Mouse (Mus musculus) C2C12 (cell line): ENCODE results near the gene Gm20716. TPM values are rescaled to one million over a fixed set of nuclear protein-coding genes. Genes with fewer than 3 reads are reported as not detected.
"Not testable (repeated sequence)": the region's sequence is repeated elsewhere in the genome, so short reads cannot be mapped to it uniquely, and the experiment has no call there.

ENCODE experiments used
- H3K27me3 ChIP-seq: one replicate; pipeline ENCODE4 v1.6.1; 2011; ENCODE audit not compliant: control insufficient read depth, insufficient read depth, insufficient read length
- H3K36me3 ChIP-seq: one replicate; pipeline ENCODE4 v1.6.1; 2011; ENCODE audit not compliant: control insufficient read depth, insufficient read depth
- H3K4me3 ChIP-seq: one replicate; pipeline ENCODE4 v1.5.1; 2011; ENCODE audit warnings: mild to moderate bottlenecking, control low read depth; ENCODE audit not compliant: poor library complexity, insufficient read depth, severe bottlenecking
- H3K79me2 ChIP-seq: one replicate; pipeline ENCODE4 v1.6.1; 2011; ENCODE audit not compliant: control insufficient read depth, insufficient read depth
- H3K79me3 ChIP-seq: one replicate; pipeline ENCODE4 v1.6.1; 2011; ENCODE audit warnings: low read depth, control low read depth
- H3ac ChIP-seq: one replicate; pipeline ENCODE3; 2011; ENCODE audit warnings: low read depth; ENCODE audit not compliant: control insufficient read depth, insufficient read length
- CEBPB ChIP-seq: IDR thresholded peaks from one replicate; pipeline ENCODE4 v1.6.1; 2011; ENCODE audit warnings: low read depth, mild to moderate bottlenecking, control low read depth, moderate library complexity
- CTCF ChIP-seq: IDR thresholded peaks from one replicate; pipeline ENCODE4 v1.5.1; 2011; ENCODE audit not compliant: control insufficient read depth, insufficient read depth, insufficient read length
- FOSL1 ChIP-seq: IDR thresholded peaks from one replicate; pipeline ENCODE4 v1.8.0; 2011; ENCODE audit warnings: mild to moderate bottlenecking, low read length; ENCODE audit not compliant: poor library complexity, insufficient read depth, severe bottlenecking
- MAX ChIP-seq: IDR thresholded peaks from one replicate; pipeline ENCODE4 v1.6.1; 2011; ENCODE audit warnings: mild to moderate bottlenecking, control low read depth
- MYOD1 ChIP-seq: IDR thresholded peaks from one replicate; pipeline ENCODE4 v1.6.1; 2011; ENCODE audit warnings: low read depth; ENCODE audit not compliant: control insufficient read depth, insufficient read length
- MYOG ChIP-seq: IDR thresholded peaks from one replicate; pipeline ENCODE4 v1.6.1; 2011; ENCODE audit not compliant: control insufficient read depth, insufficient read length; ENCODE audit errors: extremely low read depth
- USF1 ChIP-seq: IDR thresholded peaks from one replicate; pipeline ENCODE4 v1.6.1; 2011; ENCODE audit warnings: low read depth, mild to moderate bottlenecking, control low read depth, moderate library complexity
- polyA plus RNA-seq: library from polyadenylated mRNA; unstranded; fragments of >200 nt; fragmentation: generic; extraction: Trizol; gene quantifications from one replicate; pipeline ENCODE4 v1.2.1, GENCODE M21; 2012; ENCODE audit warnings: missing spikeins

The Gm20716 gene
- polyA plus RNA-seq, 1 experiment, result 17.1 TPM

DNA sequence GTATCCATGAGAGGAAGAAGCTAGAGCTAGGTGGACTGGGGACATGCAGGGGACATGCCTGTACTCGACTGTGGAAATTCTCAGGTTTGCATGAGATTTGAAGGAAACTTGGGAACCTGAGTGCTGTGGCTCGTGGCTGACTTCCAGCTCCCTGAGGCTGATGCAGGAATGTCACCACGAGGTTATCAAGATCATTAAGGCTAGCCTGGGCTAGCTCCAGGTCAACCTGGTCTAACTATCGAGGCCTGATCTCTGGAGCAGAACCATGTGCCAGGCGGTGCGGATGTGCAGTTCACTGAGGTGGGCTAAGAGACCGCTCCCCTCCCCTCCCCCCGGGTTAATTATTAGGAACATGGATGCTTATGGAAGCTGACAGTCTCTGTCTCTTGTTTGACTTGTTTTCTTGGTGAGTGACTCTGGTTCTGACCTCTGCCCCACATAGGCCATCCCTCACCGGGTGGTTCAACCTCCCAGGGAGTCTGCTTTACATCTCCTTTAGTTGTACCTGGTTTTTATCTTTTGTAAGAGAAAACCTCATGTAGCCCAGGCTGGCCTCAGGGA is 69.7 kb downstream of the Gm20716 start:
- no peaks in the 10 kb centered on the region for H3K36me3 ChIP-seq
- H3K4me3 ChIP-seq, result no peak overlapping the region
- H3K79me2 ChIP-seq, result no peaks in the 10 kb centered on the region
- H3ac ChIP-seq, result no peak overlapping the region
- no peaks in the 10 kb centered on the region for H3K27me3 ChIP-seq
- no peaks in the 10 kb centered on the region for H3K79me3 ChIP-seq
- no peak for TF ChIP-seq USF1
- TF ChIP-seq CEBPB, result no peak
- no peak for TF ChIP-seq MAX
- no peak for TF ChIP-seq MYOD1
- TF ChIP-seq FOSL1, result no peak
- TF ChIP-seq CTCF, result no peak
- no peak for TF ChIP-seq MYOG

DNA sequence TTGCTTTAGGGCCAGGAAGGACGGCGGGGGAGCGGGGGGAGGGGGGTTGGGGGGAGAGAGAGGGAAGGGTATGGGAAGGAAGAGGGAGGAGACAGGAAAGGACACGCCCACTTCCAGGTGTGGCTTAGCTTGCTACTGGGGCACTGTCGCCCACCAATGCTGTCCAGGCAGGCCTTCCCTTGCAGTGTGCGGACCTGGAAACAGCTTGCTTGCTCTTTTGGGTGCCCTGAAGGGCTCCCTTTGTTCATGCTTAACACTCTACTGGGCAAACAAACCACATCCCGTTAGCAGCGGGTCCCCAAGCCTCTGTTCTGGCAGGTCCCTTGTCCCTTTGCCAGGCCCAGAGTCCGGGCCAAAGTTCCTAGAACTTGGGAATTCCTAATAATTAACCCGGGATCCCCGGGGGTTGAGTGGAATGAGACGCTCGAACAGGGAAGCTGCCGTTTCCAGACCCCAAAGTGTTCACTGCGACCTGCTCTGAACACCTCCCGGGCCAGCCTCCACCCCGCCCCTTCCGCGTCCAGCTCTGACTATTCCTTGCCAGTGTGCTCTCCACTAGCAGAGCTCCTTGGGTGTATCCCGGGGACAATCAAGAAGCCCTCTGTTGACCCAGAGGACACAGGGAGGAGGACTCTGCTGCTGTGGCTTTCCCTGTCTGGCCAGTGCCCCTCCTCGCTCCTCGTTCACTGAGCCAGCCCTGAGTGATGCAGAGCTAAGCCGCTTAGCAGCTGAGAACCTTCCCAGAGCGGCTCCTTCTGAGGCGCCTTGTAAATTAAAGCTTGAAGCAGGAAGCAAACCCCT is 71.1 kb downstream of the Gm20716 start:
- no peak overlapping the region for H3ac ChIP-seq
- no peaks in the 10 kb centered on the region for H3K79me3 ChIP-seq
- TF ChIP-seq USF1 (no peak), CEBPB (no peak), MYOD1 (no peak), MYOG (no peak), FOSL1 (no peak), CTCF (no peak), MAX (no peak)
- no peaks in the 10 kb centered on the region for H3K27me3 ChIP-seq
- H3K79me2 ChIP-seq, result no peaks in the 10 kb centered on the region
- no peak overlapping the region for H3K4me3 ChIP-seq
- no peaks in the 10 kb centered on the region for H3K36me3 ChIP-seq

DNA sequence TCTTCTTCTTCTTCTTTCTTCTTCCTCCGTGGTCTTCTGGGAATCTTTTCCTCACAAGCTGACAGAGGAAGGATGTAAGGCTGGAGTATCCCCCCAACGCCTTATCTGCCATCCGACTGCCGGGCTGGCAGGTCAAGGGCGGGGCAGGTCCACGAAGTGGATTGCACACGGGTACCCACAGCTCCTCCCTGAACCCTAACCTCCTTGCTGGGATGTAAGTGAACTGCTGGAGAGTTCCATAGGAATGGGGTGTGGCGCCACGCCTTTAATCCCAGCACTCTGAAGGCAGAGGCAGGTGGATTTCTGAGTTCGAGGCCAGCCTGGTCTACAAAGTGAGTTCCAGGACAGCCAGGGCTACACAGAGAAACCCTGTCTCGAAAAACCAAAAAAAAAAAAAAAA is 72.2 kb downstream of the Gm20716 start:
- H3K4me3 ChIP-seq, H3ac ChIP-seq, H3K27me3 ChIP-seq, H3K79me2 ChIP-seq, H3K79me3 ChIP-seq, H3K36me3 ChIP-seq: not testable (repeated sequence)

DNA sequence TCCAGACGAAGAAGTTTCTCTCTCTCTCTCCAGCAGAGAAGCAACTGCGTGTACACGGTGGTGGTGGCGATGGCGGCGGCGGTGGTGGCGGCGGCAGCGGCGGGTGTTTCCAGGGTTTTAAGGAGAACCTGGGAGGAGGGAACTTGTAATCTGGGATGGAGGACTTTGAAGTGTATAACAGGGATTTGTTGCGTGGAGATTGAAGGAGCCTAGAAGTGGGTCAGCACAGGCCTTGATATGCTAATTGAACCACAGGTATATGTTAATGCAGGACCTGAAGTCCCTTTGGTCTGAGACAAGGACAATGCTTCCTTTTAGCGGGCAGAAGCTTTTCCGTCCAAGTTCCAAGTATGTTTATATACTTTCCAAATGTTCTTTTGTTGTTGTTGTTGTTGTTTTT is 73.8 kb downstream of the Gm20716 start:
- no peak overlapping the region for H3ac ChIP-seq
- H3K4me3 ChIP-seq, result no peak overlapping the region
- no peaks in the 10 kb centered on the region for H3K36me3 ChIP-seq
- no peaks in the 10 kb centered on the region for H3K27me3 ChIP-seq
- TF ChIP-seq USF1, result no peak
- no peak for TF ChIP-seq CTCF
- TF ChIP-seq CEBPB, result no peak
- no peak for TF ChIP-seq MYOD1
- no peak for TF ChIP-seq MYOG
- no peak for TF ChIP-seq MAX
- TF ChIP-seq FOSL1, result no peak
- H3K79me3 ChIP-seq, result no peaks in the 10 kb centered on the region
- H3K79me2 ChIP-seq, result no peaks in the 10 kb centered on the region

DNA sequence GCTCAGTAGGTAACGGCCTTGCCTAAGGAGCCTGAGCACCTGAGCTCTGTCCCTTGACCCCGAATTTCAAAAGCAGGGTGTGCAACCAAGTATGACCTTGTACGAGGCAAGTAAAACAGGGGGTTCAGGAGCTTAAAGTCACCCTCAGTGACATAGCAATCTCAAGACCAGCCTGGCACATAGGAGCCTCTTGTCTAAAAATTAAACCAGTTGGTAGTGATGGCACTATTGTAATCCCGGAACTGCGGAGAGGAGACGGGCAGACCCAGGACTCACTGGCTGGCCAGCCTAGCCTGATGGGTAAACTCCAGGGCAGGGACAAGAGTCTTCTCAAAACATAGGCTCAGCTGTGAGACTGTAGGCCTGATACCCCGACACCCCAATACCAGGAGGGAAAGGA is 74.5 kb downstream of the Gm20716 start:
- Histone ChIP-seq H3K27me3 (no peaks in the 10 kb centered on the region), H3K36me3 (no peaks in the 10 kb centered on the region), H3K79me3 (no peaks in the 10 kb centered on the region), H3ac (no peak overlapping the region), H3K79me2 (no peaks in the 10 kb centered on the region), H3K4me3 (no peak overlapping the region)
- TF ChIP-seq FOSL1 (no peak), CEBPB (no peak), MAX (no peak), MYOG (no peak)

DNA sequence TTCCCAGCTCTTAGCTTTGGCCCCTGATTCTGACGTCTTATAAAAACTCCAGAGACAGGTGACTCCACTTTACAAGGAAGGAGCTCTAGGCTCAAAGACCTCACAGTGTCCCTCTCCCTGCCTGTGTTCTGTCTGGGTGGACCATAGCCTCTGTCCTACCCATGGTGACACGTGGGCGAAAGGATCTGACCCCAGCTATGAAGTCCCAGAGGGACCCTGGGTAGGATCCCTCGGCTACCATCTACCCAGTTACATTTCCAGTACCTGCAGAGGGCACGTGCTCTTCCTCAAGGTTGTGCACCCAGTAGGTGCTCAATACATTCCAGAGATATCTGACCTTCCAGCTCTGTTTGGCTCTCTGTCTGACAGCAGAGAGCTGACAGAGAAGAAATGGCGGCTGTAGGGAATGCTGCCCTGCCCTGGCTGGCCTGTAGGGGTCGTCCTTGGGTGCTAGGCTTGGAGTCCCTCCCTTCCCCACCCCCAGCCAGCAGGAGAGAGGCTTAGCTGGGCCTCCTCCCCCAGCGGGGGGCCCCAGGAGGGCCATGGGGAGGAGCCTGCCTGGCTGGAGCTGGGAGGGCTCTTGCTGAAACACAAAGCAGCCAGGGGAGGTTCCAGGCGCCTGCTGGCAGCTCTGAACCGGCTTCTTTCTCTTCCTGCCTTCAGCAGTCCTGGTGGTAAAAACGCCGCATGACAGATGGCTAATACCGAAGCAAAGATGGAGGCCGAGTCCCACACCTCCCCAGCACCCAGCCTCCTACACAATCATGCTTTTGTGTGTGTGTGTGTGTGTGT is 75.9 kb downstream of the Gm20716 start:
- Histone ChIP-seq H3K4me3 (no peak overlapping the region), H3ac (no peak overlapping the region), H3K27me3 (no peaks in the 10 kb centered on the region), H3K79me2 (no peaks in the 10 kb centered on the region), H3K36me3 (no peaks in the 10 kb centered on the region), H3K79me3 (no peaks in the 10 kb centered on the region)
- TF ChIP-seq CTCF, result peak; percentile 34
- TF ChIP-seq FOSL1, result no peak
- TF ChIP-seq USF1, result no peak
- TF ChIP-seq MAX, result no peak
